Mouse (Mus musculus): ENCODE results near the gene Myd88.

DNA sequence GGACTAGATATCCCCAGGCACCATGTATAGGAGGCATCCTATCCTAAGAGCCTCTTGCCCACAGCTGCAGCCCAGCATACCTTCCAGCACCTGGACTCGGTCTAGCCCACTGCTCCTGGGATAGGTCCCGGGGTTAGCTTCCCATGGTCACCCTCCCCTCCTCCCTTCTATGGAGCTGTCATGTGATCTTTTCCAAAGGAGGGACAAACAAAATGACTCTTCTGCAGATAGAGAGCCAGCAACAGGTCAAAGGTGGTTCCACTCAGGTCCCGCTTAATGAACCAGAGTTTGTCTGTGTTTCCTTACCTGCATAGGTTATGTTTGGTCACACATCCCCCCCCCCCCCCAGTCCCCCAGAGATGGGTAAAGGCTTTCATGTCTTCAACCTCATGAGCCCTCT lies 9.3 kb upstream of the Myd88 start:
- no peak for TF ChIP-seq CTCF (IDR thresholded peaks at IDR 0.05)
- TF ChIP-seq EP300 (IDR thresholded peaks at IDR 0.05) = no peak

Measured in lung, postnatal 0 days (tissue).